Mouse (Mus musculus) intestine, embryonic 16.5 days (tissue): Measurements from ENCODE around the gene Slc5a2. TPM values are rescaled to one million over a fixed set of nuclear protein-coding genes. Genes with fewer than 3 reads are reported as not detected.

ENCODE experiments used
- ATAC-seq: fragments of 200-750 bp; cut with Nextera tagmentation; 2 replicates; pipeline ENCODE4 v1.8.0; 2017; ENCODE audit warnings: moderate TSS enrichment, moderate library complexity
- H3K27ac ChIP-seq: fragments of 300-500 bp; sonication (generic); 2 replicates; pipeline ENCODE4 v1.5.1; 2014; ENCODE audit warnings: mild to moderate bottlenecking, low read length
- H3K27me3 ChIP-seq: fragments of 300-500 bp; sonication (generic); replicated peaks from 2 replicates; pipeline ENCODE4 v1.6.1; 2014; ENCODE audit warnings: low read length, control low read depth, mixed read lengths; ENCODE audit not compliant: control insufficient read depth, insufficient read depth
- H3K36me3 ChIP-seq: fragments of 300-500 bp; sonication (generic); 2 replicates; pipeline ENCODE4 v1.6.1; 2014; ENCODE audit warnings: low read length, control low read depth; ENCODE audit not compliant: control insufficient read depth, insufficient read depth
- H3K4me1 ChIP-seq: fragments of 300-500 bp; sonication (generic); 2 replicates; pipeline ENCODE4 v1.6.1; 2014; ENCODE audit warnings: low read length, control low read depth, mixed read lengths; ENCODE audit not compliant: control insufficient read depth, insufficient read depth
- H3K4me2 ChIP-seq: fragments of 300-500 bp; sonication (generic); 2 replicates; pipeline ENCODE4 v1.6.1; 2014; ENCODE audit warnings: low read depth, low read length, control low read depth
- H3K4me3 ChIP-seq: fragments of 300-500 bp; sonication (generic); 2 replicates; pipeline ENCODE4 v1.5.1; 2014; ENCODE audit warnings: mild to moderate bottlenecking, low read length
- H3K9ac ChIP-seq: fragments of 300-500 bp; sonication (generic); 2 replicates; pipeline ENCODE4 v1.6.1; 2014; ENCODE audit warnings: low read depth, low read length
- H3K9me3 ChIP-seq: fragments of 300-500 bp; sonication (generic); 2 replicates; pipeline ENCODE4 v1.6.1; 2016; ENCODE audit warnings: low read length, control low read depth; ENCODE audit not compliant: control insufficient read depth
- WGBS: fragments of 180-500 bp; shearing (Covaris S2); extraction: QIAGEN DNeasy Blood & Tissue Kit; methylation state at CpG from one replicate; pipeline ENCODE4 v1.1.7; 2014; 5-methylcytosine and 5-hydroxymethylcytosine counted together
- polyA plus RNA-seq: library from polyadenylated mRNA; unstranded; fragments of >200 nt; fragmentation: Nextera tagmentation; extraction: Ambion mirVana; gene quantifications from 2 replicates; pipeline ENCODE4 v1.2.1, GENCODE M21; 2015

Slc5a2 gene
- polyA plus RNA-seq, 1 experiment from 2014 or later = not detected

GRCm38 (mm10) chr7:128285060-128285459, 19.6 kb downstream of the Slc5a2 start:
- ATAC-seq = no peak
- Histone ChIP-seq H3K4me3 (no peak overlapping the region), H3K9ac (no peak overlapping the region), H3K27ac (no peak overlapping the region), H3K36me3 (peaks cover 5% of the 10 kb centered on the region; the same call in 1 of the 2 replicates), H3K4me2 (no peak overlapping the region), H3K4me1 (peaks cover 27% of the 10 kb centered on the region), H3K9me3 (no peaks in the 10 kb centered on the region), H3K27me3 (no peaks in the 10 kb centered on the region)
- WGBS = 86% methylated on average over 8 of the region's 8 CpGs

GRCm38 (mm10) chr7:128288923-128289544, 23.6 kb downstream of the Slc5a2 start:
- no peak overlapping the region for H3K4me3 ChIP-seq
- 22% methylated on average over 9 of the region's 9 CpGs for WGBS
- H3K27me3 ChIP-seq = no peaks in the 10 kb centered on the region
- peak overlapping the region; percentile 32 for H3K4me2 ChIP-seq
- peak; percentile 93 for ATAC-seq
- H3K9me3 ChIP-seq = no peaks in the 10 kb centered on the region
- peak overlapping the region; percentile 52; the same call in 1 of the 2 replicates for H3K9ac ChIP-seq
- H3K4me1 ChIP-seq = peaks cover 21% of the 10 kb centered on the region
- H3K27ac ChIP-seq = peak overlapping the region; percentile 87
- peaks cover 2% of the 10 kb centered on the region; the same call in 1 of the 2 replicates for H3K36me3 ChIP-seq

GRCm38 (mm10) chr7:128294785-128295184, 29.3 kb downstream of the Slc5a2 start:
- H3K27ac ChIP-seq = no peak overlapping the region
- ATAC-seq = no peak
- no peak overlapping the region for H3K4me2 ChIP-seq
- peaks cover 18% of the 10 kb centered on the region for H3K4me1 ChIP-seq
- no peak overlapping the region for H3K4me3 ChIP-seq
- no peaks in the 10 kb centered on the region for H3K36me3 ChIP-seq
- no peak overlapping the region for H3K9ac ChIP-seq
- no peaks in the 10 kb centered on the region for H3K9me3 ChIP-seq
- WGBS = 88% methylated on average over 10 of the region's 10 CpGs
- no peaks in the 10 kb centered on the region for H3K27me3 ChIP-seq

- peak overlapping the region; percentile 92; the same call in 1 of the 2 replicates for H3K9ac ChIP-seq
- peak overlapping the region; percentile 94 for H3K4me3 ChIP-seq
- no peaks in the 10 kb centered on the region for H3K27me3 ChIP-seq
- no peaks in the 10 kb centered on the region for H3K36me3 ChIP-seq
- no peak overlapping the region for H3K27ac ChIP-seq
- no peak for ATAC-seq
- whole genome bisulfite sequencing = 65% methylated on average over 3 of the region's 3 CpGs
- peak overlapping the region; percentile 84; the same call in 1 of the 2 replicates for H3K4me2 ChIP-seq
- H3K4me1 ChIP-seq = peaks cover 17% of the 10 kb centered on the region
- no peaks in the 10 kb centered on the region for H3K9me3 ChIP-seq
Observed at GRCm38 (mm10) chr7:128296514-128296913, 31.1 kb downstream of the Slc5a2 start.

- Histone ChIP-seq H3K4me2 (peak overlapping the region; percentile 84), H3K36me3 (no peaks in the 10 kb centered on the region), H3K4me3 (peak overlapping the region; percentile 94), H3K9me3 (no peaks in the 10 kb centered on the region), H3K27ac (peak overlapping the region; percentile 94), H3K4me1 (peaks cover 17% of the 10 kb centered on the region), H3K9ac (peak overlapping the region; percentile 92), H3K27me3 (no peaks in the 10 kb centered on the region)
- 24% methylated on average over 10 of the region's 10 CpGs for WGBS
- ATAC-seq = peak; percentile 34
Observed at GRCm38 (mm10) chr7:128297291-128297616, 31.8 kb downstream of the Slc5a2 start.

- Histone ChIP-seq H3K9me3 (no peaks in the 10 kb centered on the region), H3K4me3 (peak within 1 kb of the TSS; percentile 94), H3K27me3 (no peaks in the 10 kb centered on the region), H3K27ac (peak within 1 kb of the TSS; percentile 94), H3K9ac (peak within 1 kb of the TSS; percentile 92), H3K4me2 (peak within 1 kb of the TSS; percentile 84), H3K36me3 (no peaks in the 10 kb centered on the region), H3K4me1 (peaks cover 17% of the 10 kb centered on the region)
- ATAC-seq = peak; percentile 93
- WGBS = 2% methylated on average over 46 of the region's 47 CpGs
Observed at GRCm38 (mm10) chr7:128297617-128298480, 32.4 kb downstream of the Slc5a2 start, which contains the start of gene BC017158. Gene BC017158 (minus strand): TSS chr7:128298170.

GRCm38 (mm10) chr7:128298481-128299342, 33.3 kb downstream of the Slc5a2 start:
- H3K4me3 ChIP-seq = peak overlapping the region; percentile 94
- peak; percentile 25; the same call in 1 of the 2 replicates for ATAC-seq
- 72% methylated on average over 8 of the region's 8 CpGs for WGBS

GRCm38 (mm10) chr7:128300952-128301351, 35.5 kb downstream of the Slc5a2 start:
- H3K4me3 ChIP-seq = no peak overlapping the region
- H3K4me1 ChIP-seq = peaks cover 26% of the 10 kb centered on the region
- no peak for ATAC-seq
- 69% methylated on average over 3 of the region's 3 CpGs for WGBS
- no peak overlapping the region for H3K4me2 ChIP-seq
- H3K27me3 ChIP-seq = no peaks in the 10 kb centered on the region
- no peak overlapping the region for H3K27ac ChIP-seq
- H3K36me3 ChIP-seq = no peaks in the 10 kb centered on the region
- H3K9ac ChIP-seq = no peak overlapping the region
- no peaks in the 10 kb centered on the region for H3K9me3 ChIP-seq

More at GRCm38 (mm10) chr7:128298481-128299342, 33.3 kb downstream of the Slc5a2 start:
- Histone ChIP-seq H3K4me2 (peak overlapping the region; percentile 84), H3K9me3 (no peaks in the 10 kb centered on the region), H3K4me1 (peaks cover 17% of the 10 kb centered on the region), H3K27me3 (no peaks in the 10 kb centered on the region), H3K36me3 (no peaks in the 10 kb centered on the region), H3K9ac (peak overlapping the region; percentile 92), H3K27ac (peak overlapping the region; percentile 94)

GRCm38 (mm10) chr7:128302151-128302550, 36.7 kb downstream of the Slc5a2 start:
- no peak overlapping the region for H3K9ac ChIP-seq
- no peak overlapping the region for H3K27ac ChIP-seq
- no peaks in the 10 kb centered on the region for H3K9me3 ChIP-seq
- H3K4me2 ChIP-seq = no peak overlapping the region
- ATAC-seq = no peak
- H3K27me3 ChIP-seq = no peaks in the 10 kb centered on the region
- H3K4me3 ChIP-seq = no peak overlapping the region
- 85% methylated on average over 3 of the region's 3 CpGs for WGBS
- no peaks in the 10 kb centered on the region for H3K36me3 ChIP-seq
- H3K4me1 ChIP-seq = peaks cover 17% of the 10 kb centered on the region
